Mouse (Mus musculus): ENCODE results near the gene Fgfr2.

- TF ChIP-seq CTCF (IDR thresholded peaks at IDR 0.05; ENCODE audit: control insufficient read depth, insufficient read depth, insufficient replicate concordance, low read depth, low read length) (no peak), POLR2A (IDR thresholded peaks at IDR 0.05; ENCODE audit: control insufficient read depth, low read depth, low read length) (no peak)
Observed at GRCm38 (mm10) chr7:132260632-132261031, 862.5 kb downstream of the Fgfr2 start.
